Mouse (Mus musculus): Measurements from ENCODE around the gene Trpt1.

Trpt1 gene

DNA sequence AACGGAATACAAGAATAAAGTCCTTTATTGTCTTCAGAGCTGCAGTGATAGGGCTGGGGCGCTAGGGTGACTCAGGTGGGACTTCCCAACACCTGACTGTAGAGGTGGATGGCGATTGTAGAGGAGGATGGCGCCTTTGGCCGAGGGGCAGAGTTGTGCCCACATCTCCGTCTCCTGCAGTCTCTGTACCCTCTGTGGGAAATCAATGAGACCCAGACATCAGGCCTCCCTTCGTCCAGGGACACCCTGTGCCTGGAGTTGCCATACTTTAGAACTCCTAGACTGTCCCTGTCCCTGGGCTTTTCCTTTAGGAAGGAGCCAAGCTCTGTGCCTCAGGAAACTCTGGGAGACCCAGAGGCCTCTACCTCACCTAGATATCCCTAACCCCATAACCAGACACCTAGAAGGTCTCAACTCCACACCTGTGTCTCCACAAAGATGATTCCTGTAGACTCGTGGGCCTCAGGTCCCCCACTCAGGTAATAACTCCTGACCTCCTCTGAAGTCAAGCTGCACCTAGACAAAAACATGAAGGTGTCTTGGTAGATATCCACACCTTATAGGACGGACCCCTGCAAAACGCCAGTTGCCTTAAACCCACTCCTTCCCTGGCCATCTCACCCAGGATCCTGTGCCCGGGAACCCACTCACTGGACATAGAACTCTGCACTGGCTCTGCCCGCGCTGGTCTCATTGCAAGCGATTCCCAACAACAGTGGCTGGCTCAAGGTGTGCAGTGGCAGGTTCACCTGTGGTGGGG is 2.7 kb upstream of the Trpt1 start:
- DNase-seq (ENCODE audit: low spot score) = no peak

GRCm38 (mm10) chr19:6994002-6994401 is 1.9 kb upstream of the Trpt1 start:
- no peak for DNase-seq (ENCODE audit: low spot score)

DNA sequence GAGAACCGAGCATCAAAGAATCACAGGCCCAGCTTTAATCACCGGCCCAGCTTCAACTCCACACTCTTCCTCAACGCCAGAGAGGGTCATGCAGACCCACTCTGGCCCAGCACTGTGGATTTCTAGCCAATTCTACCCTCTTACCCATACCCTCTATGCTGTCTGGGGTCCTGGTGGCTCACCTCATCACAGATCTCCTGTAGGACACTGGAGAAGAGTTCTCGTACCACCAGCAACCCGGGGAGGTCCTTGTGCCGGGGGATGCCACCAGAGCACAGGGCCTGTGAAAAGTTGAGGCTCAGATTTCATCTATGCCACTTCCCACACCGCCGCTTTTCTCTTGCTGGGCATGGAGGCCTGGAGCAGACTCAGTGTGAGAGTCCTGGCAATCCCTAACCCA is 1.4 kb upstream of the Trpt1 start:
- DNase-seq (ENCODE audit: low spot score) = no peak

GRCm38 (mm10) chr19:6995255-6995991 is 508 bp upstream of the Trpt1 start:
- no peak for DNase-seq (ENCODE audit: low spot score)

GRCm38 (mm10) chr19:6997721-6998290 is 1.9 kb downstream of the Trpt1 start:
- DNase-seq (ENCODE audit: low spot score) = no peak

GRCm38 (mm10) chr19:6999360-7000063 is 3.6 kb downstream of the Trpt1 start:
- no peak for DNase-seq (ENCODE audit: low spot score)

DNA sequence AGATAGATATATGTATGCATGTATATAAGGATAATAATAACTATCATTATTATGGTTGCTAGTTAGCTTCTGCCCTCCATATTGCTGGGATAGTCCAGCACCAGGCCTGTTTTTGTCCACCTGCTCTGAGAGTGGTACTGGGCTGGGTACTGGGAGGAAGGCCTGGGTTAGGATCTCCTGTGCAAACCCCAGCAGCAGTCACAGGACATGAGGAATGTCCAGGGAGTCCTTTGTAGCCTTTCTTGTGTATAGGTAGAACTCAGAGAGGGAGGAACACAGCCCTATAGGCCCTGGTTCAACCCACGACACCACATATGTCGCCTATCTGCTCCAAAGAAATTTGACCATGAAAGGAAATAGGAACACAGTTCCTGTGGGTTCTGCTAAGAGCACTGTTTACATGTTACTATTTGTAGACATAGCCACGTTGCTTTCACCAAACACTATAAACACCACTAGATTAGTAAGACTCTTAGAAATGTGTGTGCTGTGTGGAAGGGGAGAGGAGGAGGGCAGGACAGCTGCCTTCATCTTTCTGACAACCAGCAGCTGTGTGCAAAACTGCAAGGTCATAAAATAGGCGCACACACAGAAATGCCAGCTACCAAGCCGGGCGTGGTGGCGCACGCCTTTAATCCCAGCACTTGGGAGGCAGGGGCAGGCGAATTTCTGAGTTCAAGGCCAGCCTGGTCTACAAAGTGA is 11.1 kb downstream of the Trpt1 start:
- no peak for DNase-seq (ENCODE audit: low spot score)

GRCm38 (mm10) chr19:7012426-7012825 is 16.5 kb downstream of the Trpt1 start:
- DNase-seq (ENCODE audit: low spot score) = no peak

DNA sequence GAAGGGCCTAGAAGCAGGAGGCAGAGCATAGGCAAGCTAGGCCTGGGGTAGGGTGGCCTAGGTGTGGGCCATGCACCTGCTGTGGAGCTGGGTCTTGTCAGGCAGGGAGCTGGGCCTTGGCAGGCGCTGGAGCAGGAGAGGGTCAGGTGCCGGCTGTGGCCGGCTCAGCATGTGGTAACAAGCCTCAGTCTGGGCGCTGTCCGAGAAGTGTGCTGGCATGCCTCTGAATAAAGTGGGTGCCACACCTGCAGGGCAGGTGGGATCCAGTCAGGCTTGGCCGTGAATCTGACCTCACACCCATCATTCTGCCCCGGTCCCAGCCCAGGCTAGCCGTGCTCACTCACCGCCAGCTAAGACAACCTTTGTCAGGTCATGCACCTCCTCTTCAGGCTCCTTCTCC is 18.1 kb downstream of the Trpt1 start:
- DNase-seq (ENCODE audit: low spot score) = no peak

DNA sequence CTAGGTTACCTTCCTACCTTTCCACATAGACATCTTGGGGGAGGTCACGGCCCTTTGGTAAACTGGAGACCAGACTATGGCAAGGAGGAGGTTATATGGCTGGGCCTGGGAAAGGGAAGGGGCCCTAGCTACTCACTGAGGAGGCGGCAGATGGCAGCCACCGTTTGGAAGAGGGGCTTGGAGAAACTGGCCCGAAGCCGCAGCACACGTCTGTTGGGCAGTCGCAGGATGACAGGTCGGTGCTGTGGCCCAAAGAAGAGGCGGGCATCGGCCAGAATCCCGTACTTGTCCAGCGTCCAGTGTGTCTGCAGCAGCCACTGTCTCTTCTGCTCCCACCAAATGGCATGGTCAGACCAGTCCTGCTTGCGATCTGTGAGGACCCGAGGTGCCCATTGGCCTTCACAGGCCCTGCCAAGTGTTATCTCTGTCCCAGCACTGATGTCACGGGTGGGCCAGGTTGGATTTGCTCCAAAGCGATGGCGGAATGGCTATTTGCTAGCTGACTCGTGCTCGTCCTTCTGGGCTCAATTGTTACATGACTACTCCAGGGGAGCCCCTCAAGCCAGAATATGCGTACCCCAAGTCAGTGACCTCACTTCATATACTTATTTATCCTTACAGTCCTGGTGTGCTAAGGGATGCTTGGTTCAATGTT is 18.7 kb downstream of the Trpt1 start:
- DNase-seq (ENCODE audit: low spot score) = no peak

GRCm38 (mm10) chr19:7017541-7018457 is 21.9 kb downstream of the Trpt1 start:
- no peak for DNase-seq (ENCODE audit: low spot score)

DNA sequence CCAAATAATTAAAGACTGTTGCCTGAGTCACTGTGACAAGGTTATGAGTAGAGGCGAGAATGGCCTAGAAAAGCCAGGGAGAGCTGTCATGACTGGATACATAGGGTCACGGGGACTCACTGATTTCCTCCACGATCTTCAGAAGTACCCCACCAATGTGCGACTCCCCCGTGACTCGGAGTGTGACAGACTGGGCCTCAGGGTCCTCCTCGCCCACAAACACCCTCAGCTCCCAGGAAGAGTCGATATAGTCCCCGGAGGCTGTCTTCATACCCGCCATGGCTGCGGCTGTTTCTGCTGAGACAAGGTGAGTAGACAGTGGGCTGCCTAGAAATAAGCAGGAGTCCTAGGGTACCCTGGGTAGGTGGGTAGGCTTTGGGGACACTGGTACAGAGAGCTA is 22.6 kb downstream of the Trpt1 start:
- DNase-seq (ENCODE audit: low spot score) = no peak

DNA sequence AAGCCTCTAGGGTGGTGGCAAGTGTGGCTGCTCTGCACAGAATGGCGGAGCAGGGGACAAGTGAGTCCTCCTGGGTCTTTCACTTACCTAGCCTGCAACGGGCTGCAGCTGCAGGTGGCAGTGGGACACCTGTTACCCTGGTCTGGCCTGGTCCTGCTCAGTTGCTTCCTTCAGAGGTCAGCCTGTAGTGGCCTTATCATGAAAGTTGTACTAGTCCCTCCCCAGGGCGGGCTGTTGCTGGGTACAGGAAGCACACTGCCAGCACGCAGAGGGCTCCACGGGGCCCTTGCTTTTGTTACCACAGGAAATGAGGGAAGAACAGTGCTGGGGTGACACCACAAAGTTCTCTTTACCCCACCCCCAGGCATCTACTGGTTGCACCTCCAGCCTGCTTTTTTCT is 23.3 kb downstream of the Trpt1 start, which contains the start of gene Fermt3:
TSS of gene Fermt3 (minus strand) at position 279 of the 400 bp plus-strand sequence.
- DNase-seq (ENCODE audit: low spot score) = peak; percentile 7

GRCm38 (mm10) chr19:7020224-7020641 is 24.3 kb downstream of the Trpt1 start:
- DNase-seq (ENCODE audit: low spot score) = peak; percentile 69

DNA sequence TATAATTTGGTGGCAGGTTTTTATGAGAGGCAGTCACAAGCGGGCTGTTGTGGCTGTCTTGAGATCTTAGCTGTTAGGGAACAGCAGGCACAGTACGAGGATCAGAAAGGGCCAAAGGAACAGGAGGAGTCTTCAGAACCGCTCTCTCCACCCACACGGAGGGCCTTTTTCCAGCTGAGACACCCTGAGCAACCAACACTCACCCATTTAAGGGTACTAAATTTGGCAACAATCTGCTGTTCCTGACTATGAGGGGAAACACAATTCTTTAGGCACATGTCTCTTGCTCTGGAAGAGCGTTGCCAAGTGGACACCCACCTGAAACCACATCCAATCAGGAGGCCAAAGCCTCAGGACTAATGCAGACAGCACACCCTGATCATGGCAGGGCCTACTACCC is 33.6 kb downstream of the Trpt1 start:
- DNase-seq (ENCODE audit: low spot score) = no peak

- no peak for DNase-seq (ENCODE audit: low spot score)
These were observed 38.1 kb downstream of the Trpt1 start for GRCm38 (mm10) chr19:7034006-7034405.

GRCm38 (mm10) chr19:7039088-7039720 is 43.3 kb downstream of the Trpt1 start:
- DNase-seq (ENCODE audit: low spot score) = peak; percentile 75

DNA sequence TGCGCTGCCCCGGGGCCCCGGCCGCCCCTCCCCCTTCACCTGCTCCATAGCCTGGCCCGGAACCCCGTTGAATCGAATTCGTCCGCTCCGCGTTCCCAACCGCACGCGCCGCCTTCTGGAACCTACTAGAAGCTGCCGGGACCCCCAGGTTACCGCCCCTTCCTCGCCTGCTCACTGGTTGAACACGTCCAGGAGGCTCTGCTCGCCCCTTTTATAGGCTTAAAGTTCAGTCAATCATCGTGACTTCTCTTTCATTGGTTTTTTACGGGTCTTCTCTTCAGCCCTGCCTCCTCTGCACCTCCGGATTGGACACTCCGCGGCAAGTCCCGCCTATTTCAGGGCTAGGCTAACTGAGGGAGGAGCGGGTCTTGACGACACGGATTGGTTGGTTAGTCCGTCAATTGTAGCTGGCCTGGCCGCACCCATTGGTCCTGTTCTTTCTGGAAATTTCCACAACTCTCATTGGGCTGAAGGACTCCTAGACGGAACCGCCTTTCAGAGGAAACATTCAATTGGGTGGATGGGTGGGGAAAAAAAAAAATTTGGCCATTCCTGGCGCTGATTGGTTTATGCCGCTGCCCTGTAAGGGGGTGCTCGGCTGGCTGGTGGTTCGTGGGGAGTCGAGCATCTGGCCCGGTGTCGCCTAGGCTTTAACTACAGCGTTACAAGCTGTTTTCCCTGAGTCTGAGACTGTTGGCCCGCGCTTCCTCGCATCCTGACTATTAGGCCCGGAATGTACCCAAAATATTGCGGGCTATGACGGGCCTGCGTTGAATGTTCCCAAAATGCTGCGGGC is 44.1 kb downstream of the Trpt1 start, which contains the start of gene Stip1:
TSS of gene Stip1 (minus strand) at position 127 of the 796 bp plus-strand sequence.
- DNase-seq (ENCODE audit: low spot score) = peak; percentile 100

- no peak for DNase-seq (ENCODE audit: low spot score)
These were observed 44.8 kb downstream of the Trpt1 start for GRCm38 (mm10) chr19:7040637-7041130.
